Mouse (Mus musculus) megakaryocyte, embryonic 14.5 days (primary cell): ENCODE results near the gene Wapl.

ENCODE experiments used
- FLI1 ChIP-seq: IDR thresholded peaks from 2 replicates; pipeline ENCODE4 v1.6.1; 2012; ENCODE audit warnings: low read length, inconsistent platforms, mixed read lengths
- GATA1 ChIP-seq: IDR thresholded peaks from 3 replicates; pipeline ENCODE4 v1.6.1; 2012; ENCODE audit warnings: mixed read lengths, low read length, inconsistent platforms, borderline replicate concordance

DNA sequence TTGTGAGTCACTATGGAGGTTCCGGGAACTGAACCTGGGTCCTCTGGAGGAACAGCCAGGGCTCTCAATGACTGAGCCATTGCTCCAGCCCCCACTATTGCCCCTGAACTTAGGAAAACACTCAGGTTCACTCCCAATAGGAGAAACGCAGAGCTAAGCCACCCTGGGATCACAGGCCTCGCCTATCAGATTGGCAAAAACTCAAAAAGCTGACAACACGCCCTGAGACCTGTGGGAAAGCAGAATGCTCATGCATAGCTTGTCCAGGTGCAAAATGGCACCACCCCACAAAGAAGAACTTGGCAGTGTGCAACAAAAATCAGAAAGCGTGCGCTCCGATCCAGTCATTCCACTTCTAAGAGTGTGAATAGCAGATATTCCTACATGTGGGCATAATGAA is 46.9 kb upstream of the Wapl start:
- TF ChIP-seq GATA1 = no peak
- no peak for TF ChIP-seq FLI1
